ENCODE assay signal across 12 mouse cellular contexts in genomic region chr11:18883987-18884386, GRCm38 (mm10).
DNase-seq lines count a peak whose midpoint lies in the region; ATAC-seq lines count a peak whose summit lies in the region.
"Had no signal": no experiment of that assay in that cellular context is flagged by ENCODE, and none has a peak within 500 bp of the region (broad histone marks: within the 10 kb centered on the region; RNA-seq: fewer than 3 reads in every experiment).

No protein-coding gene starts in this region.

- H3K9ac ChIP-seq in kidney, embryonic 16.5 days (replicated peaks; ENCODE audit: low read length), result no peak overlapping the region
- no peak overlapping the region; the same call in 1 of the 2 replicates for H3K9ac ChIP-seq in neural tube, embryonic 14.5 days (replicated peaks; ENCODE audit: low read depth, low read length)
- H3K9ac ChIP-seq: embryonic facial prominence, embryonic 12.5 days had no signal

- no peak for DNase-seq in kidney, adult 8-10 months
- no peak for DNase-seq in limb, embryonic 10.5 days (ENCODE audit: low spot score)
- DNase-seq in liver, result no peak
- DNase-seq in right cerebral cortex, postnatal 14 days, result no peak
- no peak for DNase-seq in heart, adult 18-20 months
- DNase-seq: cerebellum, adult 9-10 months; heart, postnatal 10 days; lung, adult 2 months had no signal

- H3K9me3 ChIP-seq in kidney, embryonic 16.5 days (ENCODE audit: low read length), result no peaks in the 10 kb centered on the region
- H3K9me3 ChIP-seq in limb, embryonic 10.5 days (replicated peaks), result no peaks in the 10 kb centered on the region
- no peaks in the 10 kb centered on the region for H3K9me3 ChIP-seq in neural tube, embryonic 14.5 days (ENCODE audit: control insufficient read depth, low read length)
- H3K9me3 ChIP-seq: embryonic facial prominence, embryonic 12.5 days had no signal

- no peaks in the 10 kb centered on the region for H3K27me3 ChIP-seq in kidney, embryonic 16.5 days (ENCODE audit: insufficient read depth, low read length)
- peaks cover 22% of the 10 kb centered on the region; the same call in 1 of the 2 replicates for H3K27me3 ChIP-seq in limb, embryonic 10.5 days (ENCODE audit: low read depth, poor library complexity, severe bottlenecking)
- H3K27me3 ChIP-seq in neural tube, embryonic 14.5 days (ENCODE audit: control insufficient read depth, insufficient read depth, low read length), result no peaks in the 10 kb centered on the region
- H3K27me3 ChIP-seq: embryonic facial prominence, embryonic 12.5 days had no signal

- no peak overlapping the region for H3K4me2 ChIP-seq in kidney, embryonic 16.5 days (replicated peaks; ENCODE audit: low read depth, low read length)
- no peak overlapping the region for H3K4me2 ChIP-seq in neural tube, embryonic 14.5 days (ENCODE audit: low read depth, low read length)
- H3K4me2 ChIP-seq: embryonic facial prominence, embryonic 12.5 days had no signal

- H3K27ac ChIP-seq in kidney, embryonic 16.5 days (ENCODE audit: low read length), result peak overlapping the region; percentile 2; the same call in 1 of the 2 replicates
- peak overlapping the region; percentile 78 for H3K27ac ChIP-seq in limb, embryonic 10.5 days
- peak overlapping the region; percentile 75 for H3K27ac ChIP-seq in neural tube, embryonic 14.5 days (ENCODE audit: low read depth, low read length)
- H3K27ac ChIP-seq: embryonic facial prominence, embryonic 12.5 days had no signal

- peaks cover 49% of the 10 kb centered on the region for H3K4me1 ChIP-seq in kidney, embryonic 16.5 days (ENCODE audit: insufficient read depth, low read length)
- H3K4me1 ChIP-seq in limb, embryonic 10.5 days, result peaks cover 66% of the 10 kb centered on the region
- H3K4me1 ChIP-seq in neural tube, embryonic 14.5 days (ENCODE audit: control insufficient read depth, insufficient read depth, low read length), result peaks cover 50% of the 10 kb centered on the region

- 50% methylated on average over 3 of the region's 3 CpGs for WGBS in kidney, embryonic 16.5 days
- WGBS in limb, embryonic 10.5 days, result 49% methylated on average over 3 of the region's 3 CpGs
- 37% methylated on average over 3 of the region's 3 CpGs for WGBS in neural tube, embryonic 14.5 days

- no peaks in the 10 kb centered on the region for H3K36me3 ChIP-seq in kidney, embryonic 16.5 days (ENCODE audit: insufficient read depth, low read length)
- H3K36me3 ChIP-seq in limb, embryonic 10.5 days, result peaks cover 8% of the 10 kb centered on the region
- H3K36me3 ChIP-seq in neural tube, embryonic 14.5 days (ENCODE audit: control insufficient read depth, insufficient read depth, low read length), result no peaks in the 10 kb centered on the region
- H3K36me3 ChIP-seq: embryonic facial prominence, embryonic 12.5 days had no signal

- H3K4me3 ChIP-seq in kidney, embryonic 16.5 days (ENCODE audit: low read length), result no peak overlapping the region
- H3K4me3 ChIP-seq in limb, embryonic 10.5 days, result no peak overlapping the region
- no peak overlapping the region for H3K4me3 ChIP-seq in neural tube, embryonic 14.5 days (ENCODE audit: low read depth, low read length)
- H3K4me3 ChIP-seq: embryonic facial prominence, embryonic 12.5 days had no signal

- no peak for ATAC-seq in kidney, embryonic 16.5 days (ENCODE audit: low FRiP score, low TSS enrichment)
- peak; percentile 64 for ATAC-seq in granulocyte monocyte progenitor cell, adult 5-6 weeks (replicated peaks; ENCODE audit: poor library complexity, severe bottlenecking)
- 0 out of 2 replicates have a peak, but pooled peaks have one; percentile 12 for ATAC-seq in neural tube, embryonic 14.5 days (ENCODE audit: low read depth)

Comparison
In these comparisons a context has a peak if more than half of its experiments do, and no peak if none do; other contexts are left out.
1. H3K27ac ChIP-seq: peak in every context shown above with its lines; median percentile 78 in limb, embryonic 10.5 days; 75 in neural tube, embryonic 14.5 days; 2 in kidney, embryonic 16.5 days.